In the genomic region with DNA sequence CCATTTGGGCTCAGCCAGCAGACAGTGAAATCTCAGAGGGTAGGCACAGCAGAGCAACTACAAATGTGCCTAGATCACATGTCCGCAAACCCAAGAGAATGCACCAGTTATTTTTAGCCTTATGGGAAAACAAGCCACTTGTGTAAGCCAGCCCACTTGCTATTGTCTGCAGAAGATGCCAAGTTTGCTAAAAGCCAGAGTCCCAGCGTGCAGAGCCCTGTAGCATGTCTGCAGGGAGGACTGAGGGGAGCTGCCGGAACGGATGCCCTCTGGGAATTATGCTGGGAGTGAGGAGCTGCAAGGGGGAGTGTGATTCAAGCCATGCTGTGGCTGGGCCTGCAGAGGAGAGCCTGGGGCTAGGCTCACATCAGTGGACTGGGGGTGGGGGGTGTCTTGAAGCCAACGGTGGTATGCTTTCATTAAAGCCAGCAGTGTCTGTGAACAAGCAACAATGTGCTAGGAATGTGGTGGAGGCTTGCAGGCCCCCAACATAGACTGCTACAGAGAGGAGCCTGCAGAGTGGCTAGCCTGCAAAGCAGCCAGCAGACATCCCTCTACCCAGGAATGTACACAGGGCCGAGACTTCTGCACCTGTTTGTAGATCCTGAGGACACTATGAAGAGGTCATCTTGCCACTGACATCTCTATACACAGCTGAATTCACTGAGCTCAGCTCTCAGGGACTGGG, we compare ENCODE assay signal across 8 mouse cellular contexts.
DNase-seq lines count a peak whose midpoint lies in the region; ATAC-seq lines count a peak whose summit lies in the region.

No protein-coding gene starts in this region.

- 52% methylated on average over 6 of the region's 6 CpGs for WGBS in liver, embryonic 11.5 days
- WGBS in neural tube, embryonic 15.5 days: 31% methylated on average over 6 of the region's 6 CpGs

- no peak overlapping the region; the same call in 1 of the 2 replicates for H3K27ac ChIP-seq in liver, embryonic 11.5 days (ENCODE audit: low read depth, low read length)
- H3K27ac ChIP-seq in neural tube, embryonic 15.5 days (replicated peaks): peak overlapping the region; percentile 64

- peak; percentile 64; the same call in 1 of the 2 replicates for ATAC-seq in cerebellum, adult (ENCODE audit: insufficient number of reproducible peaks, low FRiP score, low TSS enrichment)
- ATAC-seq in liver, embryonic 11.5 days (replicated peaks; ENCODE audit: low FRiP score): 0 out of 2 replicates have a peak, but pooled peaks have one; percentile 5
- ATAC-seq in neural tube, embryonic 15.5 days (ENCODE audit: low FRiP score): peak; percentile 33; the same call in 1 of the 2 replicates
- ATAC-seq in megakaryocyte-erythroid progenitor cell, adult 5-6 weeks (replicated peaks; ENCODE audit: low FRiP score, low TSS enrichment, poor library complexity, severe bottlenecking): no peak

- no peak overlapping the region for H3K4me3 ChIP-seq in liver, embryonic 11.5 days (ENCODE audit: low read depth, low read length)
- no peak overlapping the region for H3K4me3 ChIP-seq in neural tube, embryonic 15.5 days (replicated peaks)

- H3K4me1 ChIP-seq in liver, embryonic 11.5 days (replicated peaks; ENCODE audit: control insufficient read depth, insufficient read depth, low read length): peaks cover 37% of the 10 kb centered on the region
- H3K4me1 ChIP-seq in neural tube, embryonic 15.5 days: peaks cover 33% of the 10 kb centered on the region

- H3K27me3 ChIP-seq in liver, embryonic 11.5 days (replicated peaks; ENCODE audit: control insufficient read depth, insufficient read depth, low read length): no peaks in the 10 kb centered on the region
- no peaks in the 10 kb centered on the region for H3K27me3 ChIP-seq in neural tube, embryonic 15.5 days (replicated peaks)

- no peaks in the 10 kb centered on the region for H3K9me3 ChIP-seq in liver, embryonic 11.5 days (ENCODE audit: control insufficient read depth, low read length)
- no peaks in the 10 kb centered on the region for H3K9me3 ChIP-seq in neural tube, embryonic 15.5 days (replicated peaks)

- no peak overlapping the region for H3K9ac ChIP-seq in liver, embryonic 11.5 days (ENCODE audit: low read depth, low read length)
- no peak overlapping the region for H3K9ac ChIP-seq in neural tube, embryonic 15.5 days (replicated peaks)

- no peak for DNase-seq in cerebellum, postnatal 4 days (ENCODE audit: low spot score in 2 of 2)
- DNase-seq in cerebellum, adult 18-20 months: peak; percentile 53 to 56
- DNase-seq in heart, adult 11 months: peak; percentile 99
- DNase-seq in kidney, adult 9 months: peak; percentile 72
- DNase-seq in liver, embryonic 11.5 days (ENCODE audit: low spot score): no peak

- no peak overlapping the region for H3K4me2 ChIP-seq in liver, embryonic 11.5 days
- no peak overlapping the region for H3K4me2 ChIP-seq in neural tube, embryonic 15.5 days

- peaks cover 2% of the 10 kb centered on the region; the same call in 1 of the 2 replicates for H3K36me3 ChIP-seq in liver, embryonic 11.5 days (ENCODE audit: control insufficient read depth, insufficient read depth, low read length)
- H3K36me3 ChIP-seq in neural tube, embryonic 15.5 days: 0 out of 2 replicates have a peak, but pooled peaks cover 2% of the 10 kb centered on the region

Comparison
In these comparisons a context has a peak if more than half of its experiments do, and no peak if none do; other contexts are left out.
1. DNase-seq: peak in cerebellum, adult 18-20 months (2 of 2), heart, adult 11 months (single experiment) and kidney, adult 9 months (single experiment); none in cerebellum, postnatal 4 days (0 of 2) and liver, embryonic 11.5 days (single experiment).